Mouse (Mus musculus) embryonic facial prominence, embryonic 15.5 days (tissue): ENCODE data around the gene Clybl. TPM values are rescaled to one million over a fixed set of nuclear protein-coding genes. Genes with fewer than 3 reads are reported as not detected.

ENCODE experiments used
- ATAC-seq: fragments of 200-750 bp; cut with Nextera tagmentation; 2 replicates; pipeline ENCODE4 v1.8.0; 2017; ENCODE audit warnings: low read depth, moderate TSS enrichment; ENCODE audit not compliant: insufficient number of reproducible peaks, low FRiP score, low TSS enrichment
- H3K27ac ChIP-seq: fragments of 300-500 bp; sonication (generic); replicated peaks from 2 replicates; pipeline ENCODE4 v1.5.1; 2015; ENCODE audit warnings: mild to moderate bottlenecking, inconsistent platforms
- H3K27me3 ChIP-seq: fragments of 300-500 bp; sonication (generic); 2 replicates; pipeline ENCODE4 v1.6.1; 2015; ENCODE audit warnings: inconsistent platforms
- H3K36me3 ChIP-seq: fragments of 300-500 bp; sonication (generic); 2 replicates; pipeline ENCODE4 v1.6.1; 2015; ENCODE audit warnings: mild to moderate bottlenecking, inconsistent platforms
- H3K4me1 ChIP-seq: fragments of 300-500 bp; sonication (generic); 2 replicates; pipeline ENCODE4 v1.6.1; 2015; ENCODE audit warnings: inconsistent platforms
- H3K4me2 ChIP-seq: fragments of 300-500 bp; sonication (generic); replicated peaks from 2 replicates; pipeline ENCODE4 v1.6.1; 2015; ENCODE audit warnings: mild to moderate bottlenecking, inconsistent platforms
- H3K4me3 ChIP-seq: fragments of 300-500 bp; sonication (generic); replicated peaks from 2 replicates; pipeline ENCODE4 v1.5.1; 2015; ENCODE audit warnings: mild to moderate bottlenecking, inconsistent platforms
- H3K9ac ChIP-seq: fragments of 300-500 bp; sonication (generic); 2 replicates; pipeline ENCODE4 v1.6.1; 2015; ENCODE audit warnings: inconsistent platforms
- H3K9me3 ChIP-seq: fragments of 300-500 bp; sonication (generic); replicated peaks from 2 replicates; pipeline ENCODE4 v1.6.1; 2016; ENCODE audit warnings: inconsistent platforms
- WGBS: fragments of 180-500 bp; shearing (Covaris S2); methylation state at CpG from one replicate; pipeline ENCODE4 v1.1.7; 2015; 5-methylcytosine and 5-hydroxymethylcytosine counted together
- polyA plus RNA-seq: library from polyadenylated mRNA; unstranded; fragments of >200 nt; fragmentation: Nextera tagmentation; extraction: Ambion mirVana; gene quantifications from 2 replicates; pipeline ENCODE4 v1.2.1, GENCODE M21; 2015

The Clybl gene
- polyA plus RNA-seq, 1 experiment from 2014 or later, result 24.0 TPM

- Histone ChIP-seq H3K27me3 (no peaks in the 10 kb centered on the region; the same call in 1 of the 2 replicates), H3K9ac (no peak overlapping the region), H3K36me3 (no peaks in the 10 kb centered on the region), H3K4me2 (no peak overlapping the region), H3K4me3 (no peak overlapping the region), H3K9me3 (no peaks in the 10 kb centered on the region), H3K27ac (no peak overlapping the region), H3K4me1 (no peaks in the 10 kb centered on the region)
- WGBS, result 77% methylated on average over 19 of the region's 19 CpGs
- ATAC-seq, result no peak
These were observed 207.0 kb downstream of the Clybl start for GRCm38 (mm10) chr14:122388431-122389031.

DNA sequence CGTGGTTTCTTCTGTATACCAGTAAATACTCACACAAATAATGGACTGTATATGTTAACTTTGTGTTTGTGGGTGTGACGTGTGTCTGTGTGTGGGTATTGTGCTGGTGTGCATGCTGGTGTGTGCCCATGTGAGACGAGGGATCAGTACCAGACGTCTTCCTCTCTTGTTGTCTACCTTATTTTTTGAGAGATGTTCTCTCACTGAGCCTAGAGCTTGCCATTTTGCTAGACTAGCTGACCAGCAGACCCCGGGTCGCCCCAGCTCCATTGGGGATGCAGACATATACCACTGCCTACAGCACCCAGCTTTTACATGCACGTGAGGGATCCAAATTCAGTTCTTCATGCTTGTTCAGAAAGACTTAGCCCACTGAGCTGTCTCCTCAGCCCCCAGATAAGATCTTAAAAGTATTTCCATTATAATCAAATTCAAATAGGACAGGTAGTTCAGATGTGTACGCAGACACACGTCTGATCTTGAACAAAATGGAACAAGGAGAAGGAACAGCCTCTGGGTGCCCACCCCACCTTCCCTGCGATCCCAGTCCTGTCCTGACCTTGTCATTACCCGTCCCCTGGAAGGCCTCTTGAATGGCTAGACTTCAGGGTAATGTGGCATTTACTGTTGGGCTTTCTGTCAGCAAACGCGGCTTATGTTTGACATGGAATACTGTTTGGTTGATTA, 208.3 kb downstream of the Clybl start:
- Histone ChIP-seq H3K9me3 (no peaks in the 10 kb centered on the region), H3K27ac (no peak overlapping the region), H3K9ac (no peak overlapping the region), H3K4me3 (no peak overlapping the region), H3K4me1 (no peaks in the 10 kb centered on the region), H3K4me2 (no peak overlapping the region), H3K27me3 (no peaks in the 10 kb centered on the region), H3K36me3 (no peaks in the 10 kb centered on the region)
- WGBS, result 84% methylated on average over 13 of the region's 13 CpGs
- ATAC-seq, result no peak

DNA sequence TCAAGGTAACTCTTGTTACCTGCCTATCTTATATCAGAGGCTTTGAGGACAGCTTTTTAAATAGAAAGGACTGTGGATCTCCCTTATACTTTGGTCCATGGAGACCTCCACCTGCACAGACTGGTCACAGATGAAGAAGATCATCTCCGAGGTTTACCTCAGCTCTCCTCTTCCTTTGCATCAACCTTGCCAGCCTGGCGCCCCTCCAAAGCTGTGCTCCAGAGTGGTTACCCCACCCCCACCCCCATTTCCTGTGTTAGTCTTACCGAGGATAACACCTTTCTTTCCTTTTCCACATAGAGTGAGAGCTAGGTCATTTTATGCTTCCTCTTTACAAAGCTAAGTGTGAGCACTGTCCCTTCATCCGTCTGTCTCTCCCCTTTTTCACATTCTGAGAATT, 209.4 kb downstream of the Clybl start:
- ATAC-seq, result no peak
- no peaks in the 10 kb centered on the region for H3K4me1 ChIP-seq
- no peak overlapping the region for H3K4me3 ChIP-seq
- no peak overlapping the region for H3K9ac ChIP-seq
- WGBS, result 45% methylated on average over 4 of the region's 4 CpGs
- H3K36me3 ChIP-seq, result no peaks in the 10 kb centered on the region
- H3K27ac ChIP-seq, result no peak overlapping the region
- no peaks in the 10 kb centered on the region for H3K9me3 ChIP-seq
- no peaks in the 10 kb centered on the region for H3K27me3 ChIP-seq
- no peak overlapping the region for H3K4me2 ChIP-seq

GRCm38 (mm10) chr14:122393119-122393518, 211.6 kb downstream of the Clybl start:
- no peak for ATAC-seq
- no peaks in the 10 kb centered on the region for H3K9me3 ChIP-seq
- no peak overlapping the region for H3K9ac ChIP-seq
- 72% methylated on average over 1 of the region's 1 CpGs for WGBS
- no peak overlapping the region for H3K4me3 ChIP-seq
- no peak overlapping the region for H3K4me2 ChIP-seq
- no peaks in the 10 kb centered on the region for H3K36me3 ChIP-seq
- H3K27me3 ChIP-seq, result no peaks in the 10 kb centered on the region
- no peaks in the 10 kb centered on the region for H3K4me1 ChIP-seq
- no peak overlapping the region for H3K27ac ChIP-seq

DNA sequence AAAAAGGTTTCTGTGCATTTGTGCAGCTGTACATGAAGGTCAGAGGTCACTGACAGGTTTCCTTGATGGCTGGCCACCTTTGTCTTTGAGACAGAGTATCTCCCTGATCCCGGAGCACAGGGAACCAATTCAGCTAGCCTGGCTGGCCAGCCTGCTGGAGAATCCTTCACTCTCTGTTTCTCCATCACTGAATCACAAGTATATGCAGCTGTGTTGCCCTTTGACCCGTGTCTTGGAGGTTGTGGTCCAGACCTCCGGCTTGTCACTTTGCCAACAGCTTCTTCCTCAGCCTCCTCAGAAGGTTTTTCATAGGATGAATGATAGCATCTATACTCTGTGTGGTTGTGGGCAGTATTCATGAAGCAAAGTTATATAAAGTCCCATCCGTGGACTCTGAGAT, 217.2 kb downstream of the Clybl start:
- H3K4me1 ChIP-seq, result no peaks in the 10 kb centered on the region
- H3K27ac ChIP-seq, result no peak overlapping the region
- ATAC-seq, result no peak
- peaks cover 11% of the 10 kb centered on the region for H3K27me3 ChIP-seq
- 62% methylated on average over 4 of the region's 4 CpGs for WGBS
- H3K36me3 ChIP-seq, result no peaks in the 10 kb centered on the region
- no peaks in the 10 kb centered on the region for H3K9me3 ChIP-seq
- no peak overlapping the region for H3K4me3 ChIP-seq
- no peak overlapping the region for H3K4me2 ChIP-seq
- no peak overlapping the region for H3K9ac ChIP-seq

DNA sequence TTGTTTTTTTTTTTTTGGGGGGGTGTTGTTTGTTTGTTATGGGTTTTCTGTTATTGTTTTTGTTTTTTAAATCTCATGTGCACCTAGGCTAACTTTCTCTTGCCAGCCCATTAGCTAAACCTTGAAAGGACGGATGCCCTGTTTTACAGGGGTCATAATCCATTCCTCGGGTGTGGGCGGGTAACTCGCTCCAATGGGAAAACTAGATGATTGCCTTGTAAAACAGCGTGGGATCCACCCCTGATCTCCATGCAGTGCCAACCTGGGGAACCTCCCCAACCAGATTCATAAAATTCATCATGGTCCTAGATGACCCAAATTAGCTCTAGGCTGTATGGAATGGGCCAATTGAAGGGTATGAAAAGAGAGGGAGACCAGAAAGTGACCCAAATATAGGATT, 218.4 kb downstream of the Clybl start:
- Histone ChIP-seq H3K4me2 (no peak overlapping the region), H3K4me1 (no peaks in the 10 kb centered on the region), H3K27ac (no peak overlapping the region), H3K4me3 (no peak overlapping the region), H3K27me3 (peaks cover 23% of the 10 kb centered on the region), H3K36me3 (no peaks in the 10 kb centered on the region), H3K9me3 (no peaks in the 10 kb centered on the region), H3K9ac (no peak overlapping the region)
- 86% methylated on average over 5 of the region's 5 CpGs for WGBS
- no peak for ATAC-seq

DNA sequence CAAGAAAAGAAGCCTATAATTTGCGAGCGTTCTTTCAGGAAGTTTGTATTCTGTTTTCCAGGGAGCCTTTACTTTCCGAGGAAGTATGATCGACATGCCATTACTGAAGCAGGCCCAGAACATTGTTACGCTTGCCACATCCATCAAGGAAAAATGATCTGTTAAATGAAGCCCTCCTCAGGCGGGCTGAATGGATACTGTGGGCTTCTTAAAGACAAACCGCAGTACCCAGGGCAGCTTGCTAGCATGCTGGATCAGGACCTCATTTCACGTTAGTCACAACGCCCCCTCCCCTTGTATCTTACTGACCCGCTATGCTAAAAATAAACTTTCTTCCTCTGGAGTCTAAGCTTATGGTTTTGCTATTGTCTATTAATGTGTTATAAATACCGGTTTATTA, 220.4 kb downstream of the Clybl start:
- Histone ChIP-seq H3K9ac (no peak overlapping the region), H3K36me3 (no peaks in the 10 kb centered on the region), H3K4me3 (no peak overlapping the region), H3K9me3 (no peaks in the 10 kb centered on the region), H3K4me1 (peaks cover 12% of the 10 kb centered on the region), H3K27me3 (peaks cover 43% of the 10 kb centered on the region), H3K4me2 (no peak overlapping the region), H3K27ac (no peak overlapping the region)
- WGBS, result 42% methylated on average over 11 of the region's 11 CpGs
- no peak for ATAC-seq

DNA sequence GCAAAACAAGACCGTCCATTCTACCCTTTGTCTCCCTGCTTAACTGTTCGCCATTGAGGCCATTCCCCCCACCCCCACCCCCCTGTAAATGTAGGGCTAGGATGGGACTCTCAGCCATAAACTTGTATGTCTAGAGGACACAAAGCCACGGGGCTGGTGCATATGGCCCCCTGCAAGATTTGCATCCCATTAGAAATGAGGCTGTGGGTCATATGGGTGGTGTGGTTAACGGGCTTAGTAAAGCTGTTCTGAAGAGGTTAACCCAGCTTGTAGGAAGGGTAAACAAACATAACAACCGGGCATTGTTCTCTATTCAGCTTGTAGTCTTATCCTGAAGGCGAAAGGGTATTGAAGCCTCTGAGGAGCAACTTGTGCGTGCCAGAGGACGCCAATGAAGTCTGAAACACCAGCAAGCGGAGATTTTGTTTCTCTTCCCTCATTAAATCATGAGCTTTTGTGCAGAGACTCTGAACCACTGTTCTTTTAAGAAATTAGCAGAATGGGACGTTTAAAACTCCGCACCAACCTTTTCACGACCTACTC, 221.3 kb downstream of the Clybl start:
- Histone ChIP-seq H3K4me3 (no peak overlapping the region), H3K9me3 (no peaks in the 10 kb centered on the region), H3K9ac (no peak overlapping the region), H3K4me1 (peaks cover 16% of the 10 kb centered on the region), H3K27me3 (peaks cover 52% of the 10 kb centered on the region), H3K36me3 (no peaks in the 10 kb centered on the region), H3K4me2 (no peak overlapping the region), H3K27ac (no peak overlapping the region)
- WGBS, result 39% methylated on average over 12 of the region's 12 CpGs
- ATAC-seq, result no peak

GRCm38 (mm10) chr14:122403422-122403940, 222.0 kb downstream of the Clybl start:
- Histone ChIP-seq H3K4me1 (peaks cover 16% of the 10 kb centered on the region), H3K9me3 (no peaks in the 10 kb centered on the region), H3K36me3 (no peaks in the 10 kb centered on the region), H3K4me3 (no peak overlapping the region), H3K4me2 (no peak overlapping the region), H3K9ac (no peak overlapping the region), H3K27me3 (peaks cover 59% of the 10 kb centered on the region), H3K27ac (no peak overlapping the region)
- ATAC-seq, result no peak
- 78% methylated on average over 3 of the region's 3 CpGs for whole genome bisulfite sequencing

GRCm38 (mm10) chr14:122404596-122405154, 223.2 kb downstream of the Clybl start:
- Histone ChIP-seq H3K27ac (no peak overlapping the region), H3K4me3 (no peak overlapping the region), H3K4me1 (peaks cover 16% of the 10 kb centered on the region), H3K36me3 (no peaks in the 10 kb centered on the region), H3K9me3 (no peaks in the 10 kb centered on the region), H3K4me2 (no peak overlapping the region), H3K9ac (no peak overlapping the region), H3K27me3 (peaks cover 64% of the 10 kb centered on the region)
- ATAC-seq, result no peak
- 82% methylated on average over 7 of the region's 7 CpGs for WGBS

DNA sequence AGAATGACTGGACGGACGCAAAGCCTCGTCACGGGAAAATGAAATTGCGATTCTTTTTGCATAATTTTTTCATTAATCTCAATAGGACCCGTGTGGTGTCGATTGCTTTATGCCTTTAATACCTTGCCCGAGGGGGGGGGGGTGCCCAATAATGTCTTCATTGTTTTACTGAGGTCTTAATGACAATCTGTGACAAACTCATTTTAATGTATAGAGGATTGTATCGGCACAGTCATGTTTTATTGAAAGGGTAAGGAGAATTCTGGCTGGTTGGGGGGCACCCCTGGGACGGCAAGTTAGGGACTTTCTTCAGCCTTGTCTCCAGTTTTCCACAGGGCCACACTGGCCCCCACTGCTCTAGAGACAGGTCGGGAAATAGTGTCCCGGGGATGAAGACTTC, 223.7 kb downstream of the Clybl start:
- ATAC-seq, result no peak
- H3K9ac ChIP-seq, result no peak overlapping the region
- peaks cover 68% of the 10 kb centered on the region for H3K27me3 ChIP-seq

More for the DNA sequence above, 223.7 kb downstream of the Clybl start:
- H3K4me1 ChIP-seq, result peaks cover 16% of the 10 kb centered on the region
- H3K4me2 ChIP-seq, result no peak overlapping the region
- no peak overlapping the region for H3K4me3 ChIP-seq
- no peaks in the 10 kb centered on the region for H3K9me3 ChIP-seq
- 56% methylated on average over 12 of the region's 12 CpGs for WGBS
- no peak overlapping the region for H3K27ac ChIP-seq
- H3K36me3 ChIP-seq, result no peaks in the 10 kb centered on the region
